Mouse (Mus musculus) mesoderm, embryonic 11.5 days (tissue): ENCODE data around the gene Olfr1302.

Source experiments
- DNase-seq: peaks from one replicate; pipeline ENCODE4 v3.0.0-alpha.2; 2012; ENCODE audit warnings: low read depth, low spot score

Olfr1302 gene

GRCm38 (mm10) chr2:111777129-111777528 lies at the start of gene Olfr1302:
Olfr1302 (plus strand) TSS chr2:111777429.
- DNase-seq, result no peak

GRCm38 (mm10) chr2:111750706-111751105 lies 26.5 kb upstream of the Olfr1302 start, which contains the start of gene Olfr1301:
Olfr1301 (plus strand) TSS chr2:111751006.
- no peak for DNase-seq

GRCm38 (mm10) chr2:111812936-111813335 lies 35.7 kb downstream of the Olfr1302 start:
- DNase-seq, result no peak

GRCm38 (mm10) chr2:111820240-111820639 lies 43.0 kb downstream of the Olfr1302 start, which contains the start of gene Olfr1303:
Olfr1303 (minus strand) TSS chr2:111820340.
- DNase-seq, result no peak
